Mouse (Mus musculus) left cerebral cortex, postnatal 14 days (tissue): ENCODE results near the gene Il17rc. TPM values are rescaled to one million over a fixed set of nuclear protein-coding genes. Genes with fewer than 3 reads are reported as not detected.

Source experiments
- DNase-seq, 2 experiments: peaks; one replicate each; pipeline ENCODE4 v3.0.0; 2021 to 2022; ENCODE audit warnings: low spot score in 2 of 2, mixed read lengths in 1 of 2
- intact Hi-C: fragments of 180-260 bp; cut with DNase I; formaldehyde crosslinking; loops from one replicate; pipeline ENCODE4 v1.15.1; 2025
- total RNA-seq, 2 experiments: library from RNA; stranded (reverse); gene quantifications; 2 replicates each; pipeline ENCODE4 v1.2.3; 2021

Il17rc gene
- total RNA-seq, 2 experiments from 2014 or later, result 3.9 to 5.4 TPM

DNA sequence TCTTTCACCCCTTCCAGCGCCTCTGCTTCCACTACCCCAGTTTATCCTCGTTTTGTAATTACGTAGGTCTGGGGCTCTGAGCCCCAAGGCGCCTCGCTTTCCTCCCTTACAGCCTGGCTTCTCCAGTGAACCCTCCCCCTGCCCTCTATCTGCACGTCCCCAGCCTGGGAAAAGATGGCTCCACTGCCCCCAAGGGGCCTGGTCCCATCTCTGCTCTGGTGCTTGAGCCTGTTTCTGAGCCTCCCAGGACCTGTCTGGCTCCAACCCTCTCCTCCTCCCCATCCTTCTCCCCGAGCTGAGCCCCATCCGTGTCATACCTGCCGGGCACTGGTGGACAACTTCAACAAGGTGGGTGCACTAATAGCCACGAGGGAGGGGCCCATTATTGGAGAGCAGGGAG is 12.5 kb downstream of the Il17rc start:
- DNase-seq, result no peak
- intact Hi-C loops, result no loop called here

DNA sequence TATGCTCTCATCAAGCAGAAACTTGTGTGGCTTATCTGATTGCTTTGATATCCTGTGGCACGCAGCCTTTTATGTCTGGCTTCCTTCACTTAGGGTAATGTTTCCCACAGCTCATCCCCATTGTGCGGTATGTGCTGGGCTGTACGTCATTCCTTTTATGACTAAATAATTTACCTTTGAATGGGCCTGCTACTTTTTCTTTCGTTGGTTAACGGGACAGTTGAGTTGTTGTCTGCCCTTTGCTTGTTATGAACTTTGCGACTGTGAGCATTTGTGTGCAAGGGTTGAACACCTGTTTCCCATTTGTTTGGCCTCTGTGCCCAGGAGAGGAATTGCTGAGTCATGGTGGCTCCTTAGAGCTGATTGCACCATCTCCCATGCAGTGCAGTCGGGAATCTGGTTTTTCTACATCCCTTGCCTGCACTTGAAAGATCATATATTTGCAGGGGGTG is 15.9 kb downstream of the Il17rc start:
- DNase-seq, result no peak
- intact Hi-C loops, result no loop called here

DNA sequence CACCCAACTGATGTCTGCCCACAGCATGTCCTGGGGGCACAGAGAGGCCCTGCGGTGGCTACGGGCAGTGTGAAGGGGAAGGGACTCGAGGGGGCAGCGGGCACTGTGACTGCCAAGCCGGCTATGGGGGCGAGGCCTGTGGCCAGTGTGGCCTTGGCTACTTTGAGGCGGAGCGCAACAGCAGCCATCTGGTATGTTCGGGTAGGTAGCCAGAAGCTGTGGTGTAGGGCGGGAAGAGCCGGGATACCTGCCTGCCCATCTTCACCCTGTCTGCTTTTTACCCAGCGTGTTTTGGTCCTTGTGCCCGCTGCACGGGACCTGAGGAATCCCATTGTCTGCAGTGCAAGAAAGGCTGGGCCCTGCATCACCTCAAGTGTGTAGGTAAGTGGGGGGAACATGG is 18.2 kb downstream of the Il17rc start:
- intact Hi-C loops, result no loop called here

DNA sequence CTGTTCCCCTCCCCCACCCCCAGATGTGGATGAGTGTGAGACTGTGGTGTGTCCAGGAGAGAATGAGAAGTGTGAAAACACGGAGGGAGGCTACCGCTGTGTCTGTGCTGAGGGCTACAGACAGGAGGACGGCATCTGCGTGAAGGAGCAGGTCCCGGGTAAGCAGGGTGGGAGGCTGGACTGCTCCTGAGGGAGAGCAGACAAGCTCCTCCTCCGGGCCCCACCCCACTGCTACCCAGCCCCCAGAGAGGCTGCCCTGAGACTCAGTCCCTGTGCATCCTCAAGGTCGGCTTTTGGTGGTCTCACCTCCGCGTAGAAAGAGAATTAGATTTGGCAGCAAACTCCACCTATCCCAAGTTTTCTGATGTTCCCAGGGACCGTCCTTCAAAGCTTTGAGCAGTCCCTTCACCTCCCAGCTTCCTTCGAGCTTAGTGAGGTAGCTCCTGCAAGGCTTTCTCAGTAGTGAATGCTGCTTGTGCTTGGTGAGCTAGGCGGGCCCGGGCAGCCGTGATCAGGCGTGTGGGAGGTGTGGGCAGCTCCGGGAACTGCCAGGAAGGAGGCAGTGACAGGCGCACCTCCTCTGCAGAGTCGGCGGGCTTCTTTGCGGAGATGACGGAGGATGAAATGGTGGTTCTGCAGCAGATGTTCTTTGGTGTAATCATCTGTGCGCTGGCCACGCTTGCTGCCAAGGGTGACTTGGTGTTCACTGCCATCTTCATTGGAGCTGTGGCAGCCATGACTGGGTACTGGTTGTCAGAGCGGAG is 21.1 kb downstream of the Il17rc start:
- DNase-seq, result peak; percentile 51 to 59
- intact Hi-C loops, result no loop called here

More for the DNA sequence above, 18.2 kb downstream of the Il17rc start:
- DNase-seq, result no peak

DNA sequence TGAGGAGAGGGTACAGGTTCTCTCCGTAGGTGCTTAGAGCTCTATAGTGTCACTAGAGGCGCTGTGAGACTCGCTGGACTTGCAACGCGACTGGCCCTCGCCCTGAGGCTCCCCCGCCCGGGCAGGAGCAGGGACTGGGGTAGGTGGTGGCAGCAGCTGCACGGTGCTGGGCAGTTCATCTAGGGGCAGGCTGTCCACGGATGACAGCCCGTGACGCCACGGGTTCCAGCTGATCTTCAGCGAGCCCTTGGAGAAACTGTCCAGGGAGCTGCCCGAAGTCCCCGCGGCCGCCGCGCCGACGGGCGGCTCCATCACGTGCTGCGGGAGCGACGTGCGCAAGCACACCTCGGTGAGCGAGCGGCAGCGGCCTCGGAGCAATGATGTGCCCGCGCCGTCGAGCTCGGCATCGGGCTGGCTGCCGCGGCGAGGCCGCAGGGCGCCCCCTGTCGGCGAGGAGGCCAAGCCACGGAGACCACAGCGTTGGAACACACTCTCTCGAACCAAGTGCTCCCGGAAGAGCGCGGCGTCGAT is 23.1 kb downstream of the Il17rc start:
- peak; percentile 75 for DNase-seq
- intact Hi-C loops, result no loop called here

DNA sequence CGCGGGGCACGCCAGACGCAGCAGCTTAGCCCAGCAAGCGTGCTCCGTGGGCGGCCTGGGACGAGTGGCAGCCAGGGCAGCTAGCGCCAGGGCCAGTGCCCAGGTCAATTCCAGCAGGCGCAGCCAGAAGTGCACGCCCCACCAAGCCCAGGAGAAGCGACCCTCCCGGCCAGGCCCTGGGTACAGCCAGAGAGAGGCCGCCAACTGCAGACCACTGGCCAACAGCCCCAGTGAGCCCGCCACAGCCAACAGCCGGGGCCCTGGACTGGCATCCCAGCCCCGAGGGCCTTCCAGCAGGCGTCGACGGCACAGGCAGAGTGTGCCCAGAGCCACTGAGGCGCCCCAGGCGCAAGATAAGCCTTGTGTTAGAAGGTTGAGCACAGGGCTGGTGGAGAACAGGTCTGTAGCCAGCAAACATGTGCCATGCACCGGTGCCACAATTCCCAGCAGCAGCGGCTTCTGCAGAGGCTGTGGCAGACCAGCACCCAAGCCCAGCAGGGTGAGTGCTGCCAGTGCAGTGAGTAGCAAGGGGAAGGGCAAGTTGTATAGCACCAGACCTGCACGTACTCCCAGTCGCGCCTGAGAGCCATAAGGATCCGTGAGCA is 23.9 kb downstream of the Il17rc start:
- no peak for DNase-seq

DNA sequence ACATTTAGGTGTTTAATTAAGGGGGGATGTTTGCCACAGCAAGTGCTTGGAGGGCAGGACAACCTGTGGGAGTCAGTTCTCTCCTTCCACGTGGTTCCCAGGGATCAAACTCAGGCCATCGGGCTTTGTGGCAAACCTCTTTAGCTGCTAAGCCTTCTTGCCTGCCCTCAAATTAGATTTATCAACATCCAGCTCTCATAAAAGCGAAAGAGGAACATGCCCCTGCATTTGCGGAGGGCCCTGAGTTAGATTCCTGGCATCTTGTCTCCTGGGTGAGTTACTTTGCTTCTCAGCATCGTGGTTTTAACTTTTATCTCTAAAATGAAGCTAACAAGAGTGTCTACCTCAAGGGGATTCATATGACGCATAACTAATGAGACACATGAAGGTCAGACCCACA is 28.1 kb downstream of the Il17rc start:
- no peak for DNase-seq
- intact Hi-C loops, result no loop called here

More for the DNA sequence above, 23.9 kb downstream of the Il17rc start:
- intact Hi-C loops, result no loop called here

DNA sequence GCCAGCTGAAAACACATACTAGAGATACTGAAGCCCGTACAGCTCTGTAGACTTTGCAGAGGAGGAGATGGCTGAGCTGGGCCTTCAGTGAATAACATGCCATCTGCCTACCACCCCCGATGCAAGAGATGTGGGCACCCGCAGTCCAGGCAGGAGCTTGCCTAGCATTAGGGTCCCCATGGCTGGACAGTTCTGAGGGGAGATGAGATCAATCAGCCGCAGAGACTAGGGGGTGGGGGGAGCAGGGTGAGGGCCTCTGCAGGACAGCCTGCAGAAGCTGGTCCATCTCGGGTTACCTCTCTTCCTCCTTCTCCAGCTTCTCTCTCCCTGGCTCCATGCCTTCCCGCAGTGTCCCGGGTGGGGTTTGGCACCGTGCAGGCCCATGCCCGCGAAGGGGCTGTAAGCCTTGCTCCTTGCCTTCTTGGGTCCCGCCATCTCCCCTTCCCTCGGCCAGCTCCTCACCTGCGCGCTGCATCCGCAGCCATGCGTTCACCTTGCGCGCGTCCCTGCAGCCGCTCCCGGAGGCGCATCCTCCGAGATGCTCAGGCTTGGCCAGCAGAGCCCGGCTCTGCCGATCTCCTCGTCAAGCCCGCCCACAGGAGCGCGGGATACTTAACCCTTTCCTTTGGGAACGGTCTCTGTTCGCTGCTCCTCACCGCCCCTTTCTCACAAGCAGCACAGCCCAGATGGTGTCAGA is 30.3 kb downstream of the Il17rc start, which contains the start of gene Prrt3:
TSS of gene Prrt3 (minus strand) at position 544 of the 697 bp plus-strand sequence.
- peak; percentile 78 to 85 for DNase-seq
- intact Hi-C loops, result loop anchor here (5.0 kb wide), 1 partner anchor 106 kb away; no protein-coding TSS in a partner anchor

DNA sequence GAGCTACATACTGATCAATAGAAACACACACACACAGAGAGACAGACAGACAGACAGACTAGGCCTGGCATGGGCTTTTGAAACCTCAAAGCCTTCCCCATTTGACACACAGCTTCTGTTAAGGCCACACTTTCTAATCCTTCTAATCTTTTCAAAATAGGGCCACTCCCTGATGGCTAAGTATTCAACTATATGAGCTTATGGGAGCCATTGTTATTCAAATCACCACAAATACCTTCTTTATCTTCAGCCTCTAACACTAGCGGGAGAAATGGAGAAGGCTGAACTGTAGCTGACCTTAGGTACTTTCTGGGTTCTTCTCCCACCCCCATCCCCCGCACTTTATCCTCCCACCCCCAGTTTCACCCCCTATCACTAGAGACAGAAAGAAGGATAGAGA is 31.6 kb downstream of the Il17rc start:
- no peak for DNase-seq
- intact Hi-C loops, result loop anchor here (5.0 kb wide), 1 partner anchor 104 kb away; no protein-coding TSS in a partner anchor

DNA sequence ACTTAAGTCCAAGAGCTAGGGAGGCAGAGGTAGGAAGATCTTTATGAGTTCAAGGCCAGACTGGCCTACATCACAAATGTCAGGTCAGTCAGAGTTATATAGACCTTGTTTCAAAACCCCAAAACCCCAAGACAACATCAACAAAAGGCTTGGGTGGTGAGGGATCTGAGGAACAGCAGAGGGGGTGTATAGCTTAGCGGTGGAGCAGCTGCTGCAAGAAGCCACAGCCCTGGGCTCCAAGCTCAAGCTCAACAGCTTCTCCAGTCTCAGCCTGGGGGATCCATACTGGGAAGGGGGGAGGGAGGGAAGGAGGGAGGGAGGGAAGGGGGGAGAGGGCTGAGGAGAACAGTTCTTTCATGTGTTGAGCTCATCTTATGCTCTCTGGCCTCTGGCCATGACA is 34.5 kb downstream of the Il17rc start:
- intact Hi-C loops, result no loop called here

DNA sequence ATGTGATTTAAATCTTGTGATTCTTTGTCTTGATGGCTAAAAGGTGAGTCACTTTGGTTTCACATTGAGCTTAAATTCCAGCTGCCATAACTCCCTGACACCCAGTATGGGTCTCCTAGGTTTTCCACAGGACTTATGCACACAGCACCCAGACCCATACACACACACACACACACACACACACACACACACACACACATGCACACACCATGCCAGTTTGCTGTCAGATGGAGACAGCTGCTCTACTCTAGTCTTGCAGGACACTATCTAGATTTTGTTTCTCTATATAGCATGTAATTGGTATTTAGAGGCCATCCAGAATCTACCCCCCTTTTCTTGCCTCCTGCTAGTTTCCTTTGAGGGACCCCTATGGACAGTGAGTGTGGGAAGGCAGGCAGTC is 35.9 kb downstream of the Il17rc start:
- intact Hi-C loops, result no loop called here
- DNase-seq, result no peak

More for the DNA sequence above, 34.5 kb downstream of the Il17rc start:
- no peak for DNase-seq

DNA sequence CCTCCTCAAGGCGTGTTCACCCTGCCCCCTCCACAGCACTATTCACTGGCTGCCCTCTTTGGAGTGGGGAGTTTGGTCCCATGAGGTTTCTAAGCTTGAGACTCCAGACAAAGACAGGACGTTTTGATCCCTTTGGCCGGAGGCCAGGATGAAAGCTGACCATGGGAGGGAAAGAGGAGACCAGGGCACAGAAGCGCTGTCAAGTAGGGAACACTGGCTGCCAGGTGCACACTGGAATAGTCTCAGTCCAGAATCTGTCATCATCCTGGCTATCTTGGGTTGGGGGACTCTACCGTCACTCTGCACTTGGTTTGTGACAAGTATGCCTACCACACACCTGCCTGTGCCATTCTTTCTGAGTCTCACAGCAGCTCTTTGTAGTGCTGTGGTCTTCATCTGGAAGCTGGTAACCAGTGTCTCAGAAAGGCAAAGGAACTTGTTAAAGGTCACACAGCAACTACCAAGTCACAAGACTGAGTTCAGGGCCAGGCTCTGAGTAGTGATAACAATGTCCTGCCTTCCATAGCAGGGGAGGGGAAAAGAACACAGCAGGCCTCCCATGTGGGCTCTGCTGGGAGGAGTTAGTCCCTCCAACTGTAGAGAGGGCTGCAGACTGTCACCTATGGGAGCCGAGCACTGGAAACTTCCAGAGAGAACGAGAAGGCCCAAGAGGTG is 37.2 kb downstream of the Il17rc start:
- no peak for DNase-seq
- intact Hi-C loops, result no loop called here

DNA sequence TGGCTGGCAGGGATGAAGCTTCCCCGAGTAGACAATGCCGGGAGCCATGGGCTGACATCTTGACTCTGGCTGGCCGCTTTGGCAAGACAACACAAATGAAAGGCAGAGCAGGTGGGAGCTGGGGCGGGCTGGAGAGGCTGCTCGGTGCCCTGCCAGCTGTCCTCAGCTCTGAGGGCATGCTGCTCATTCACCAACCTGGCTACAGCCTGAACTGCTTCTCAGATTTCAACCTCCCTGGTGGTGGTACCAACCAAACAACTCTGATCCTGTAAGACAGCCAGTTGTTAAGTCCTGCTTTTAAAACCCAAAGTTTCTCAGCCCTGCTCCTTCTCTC is 37.7 kb downstream of the Il17rc start:
- no peak for DNase-seq
- intact Hi-C loops, result no loop called here

DNA sequence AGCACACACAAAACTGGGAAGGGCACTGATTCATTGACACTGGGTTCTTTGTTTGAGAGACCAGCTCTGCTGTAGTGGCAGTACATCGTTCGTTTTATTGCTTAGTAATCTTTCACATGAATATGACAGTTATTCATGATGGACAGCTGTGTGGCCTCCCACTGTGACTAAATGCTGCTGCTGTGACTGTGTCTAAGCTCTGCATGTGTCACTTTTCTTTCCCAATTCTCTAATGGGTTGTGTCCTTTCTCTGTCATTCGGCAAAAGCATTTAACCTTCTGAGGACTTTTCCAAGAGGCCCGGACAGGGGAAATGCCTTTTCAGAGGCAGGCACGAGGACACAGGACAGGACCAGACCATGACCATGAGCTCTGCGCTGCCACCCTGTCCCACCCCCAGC is 42.7 kb downstream of the Il17rc start:
- no peak for DNase-seq
- intact Hi-C loops, result loop anchor here (10.0 kb wide), 1 partner anchor 201 kb away; the partner anchor contains the start of gene Ghrl

DNA sequence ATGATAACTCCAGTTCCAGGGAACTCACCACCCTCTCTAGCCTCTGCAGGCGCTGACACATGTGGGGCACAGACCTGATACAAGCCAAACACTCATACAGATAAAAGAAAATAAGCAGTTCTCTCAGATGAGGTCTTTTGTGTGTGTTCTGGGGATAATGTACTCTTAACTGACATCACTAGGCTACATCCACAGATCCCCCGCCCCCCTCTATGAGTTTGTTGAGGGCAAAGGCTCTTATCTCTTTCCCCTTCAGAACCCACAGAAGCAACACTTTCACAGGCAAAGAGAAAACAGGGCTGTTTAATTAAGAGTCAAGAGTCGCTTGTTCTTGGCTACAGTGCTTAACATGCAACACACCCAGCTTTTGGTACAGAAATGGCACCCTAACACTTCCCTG is 43.4 kb downstream of the Il17rc start:
- DNase-seq, result no peak
- intact Hi-C loops, result loop anchor here (10.0 kb wide), 1 partner anchor 200 kb away; the partner anchor contains the start of gene Ghrl

DNA sequence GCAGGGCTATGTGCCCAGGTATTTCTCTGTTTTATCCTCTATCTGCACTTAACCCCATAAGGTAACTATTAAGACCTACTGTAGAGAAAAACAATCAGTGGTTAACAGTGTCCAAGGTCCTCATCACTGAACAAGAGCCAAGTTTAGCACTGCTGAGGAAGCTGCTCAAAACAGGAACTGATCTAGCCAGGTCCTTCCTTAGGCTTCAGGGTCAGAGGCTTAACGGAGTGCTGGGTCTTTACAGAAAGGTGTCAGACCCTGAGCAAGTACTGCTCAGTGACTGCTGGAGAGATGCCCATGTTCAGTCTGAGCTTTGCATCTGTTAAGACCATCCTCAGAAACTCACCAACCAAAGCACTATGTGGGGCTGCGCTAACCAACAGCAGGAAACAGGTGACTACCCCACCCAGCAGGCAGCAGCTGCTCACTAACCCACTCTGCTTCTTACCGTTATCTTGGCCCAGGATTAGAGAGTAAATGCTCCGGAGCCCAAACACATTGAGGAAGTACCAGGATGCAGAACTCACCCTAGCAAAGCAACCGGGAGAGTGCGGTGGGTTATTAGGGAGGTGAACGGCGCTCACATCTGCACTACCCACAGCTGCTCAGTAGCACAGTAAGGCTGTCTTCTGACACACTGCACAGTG is 46.3 kb downstream of the Il17rc start:
- DNase-seq, result no peak
- intact Hi-C loops, result loop anchor here (10.0 kb wide), 1 partner anchor 197 kb away; the partner anchor contains the start of gene Ghrl

DNA sequence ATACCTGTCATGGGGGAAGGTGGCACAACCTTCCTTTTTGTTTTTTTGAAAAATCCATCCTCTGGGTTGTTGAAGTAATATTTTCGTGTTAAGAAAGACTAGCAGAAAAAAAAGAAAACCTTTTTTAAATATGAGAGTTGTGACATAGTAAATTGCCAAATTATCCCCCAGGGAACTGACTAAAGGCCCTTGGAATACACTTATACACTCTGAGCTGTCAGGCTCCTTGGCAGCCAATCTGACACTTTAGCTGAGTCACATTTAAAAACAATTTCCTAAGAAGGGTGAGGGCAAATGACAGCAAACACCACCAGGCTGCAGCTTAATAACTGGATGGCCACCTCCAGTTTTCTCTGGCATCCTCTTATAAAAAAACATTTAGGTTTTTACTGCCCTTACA is 51.1 kb downstream of the Il17rc start:
- intact Hi-C loops, result no loop called here
- DNase-seq, result no peak

DNA sequence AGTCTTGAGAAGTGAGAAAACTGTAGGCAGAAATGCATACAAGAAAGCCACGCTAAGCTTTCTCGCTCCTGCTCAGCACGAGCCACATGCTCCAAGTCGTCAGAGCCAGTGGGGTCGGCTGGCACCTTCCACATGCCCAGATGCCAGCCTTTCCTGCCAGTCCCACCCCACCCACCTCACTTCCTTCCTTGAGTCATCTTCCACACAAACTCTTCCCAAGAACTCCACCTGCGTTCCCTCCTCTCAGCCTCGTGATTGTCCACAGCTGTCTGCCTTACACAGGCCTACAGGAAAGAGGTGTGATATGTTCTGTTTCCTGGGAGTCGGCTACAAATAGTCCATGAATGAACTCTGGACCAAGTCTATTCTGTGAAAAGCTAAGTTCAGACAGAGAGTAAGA is 52.2 kb downstream of the Il17rc start:
- intact Hi-C loops, result no loop called here
- peak in 1 of 2 experiments; percentile 35 for DNase-seq
